Mouse (Mus musculus): ENCODE data around the gene Tpm3. TPM values are rescaled to one million over a fixed set of nuclear protein-coding genes. Genes with fewer than 3 reads are reported as not detected.

Gene Tpm3
- total and polyA plus RNA-seq, 3 experiments, result 205 to 274 (median 273) TPM

DNA sequence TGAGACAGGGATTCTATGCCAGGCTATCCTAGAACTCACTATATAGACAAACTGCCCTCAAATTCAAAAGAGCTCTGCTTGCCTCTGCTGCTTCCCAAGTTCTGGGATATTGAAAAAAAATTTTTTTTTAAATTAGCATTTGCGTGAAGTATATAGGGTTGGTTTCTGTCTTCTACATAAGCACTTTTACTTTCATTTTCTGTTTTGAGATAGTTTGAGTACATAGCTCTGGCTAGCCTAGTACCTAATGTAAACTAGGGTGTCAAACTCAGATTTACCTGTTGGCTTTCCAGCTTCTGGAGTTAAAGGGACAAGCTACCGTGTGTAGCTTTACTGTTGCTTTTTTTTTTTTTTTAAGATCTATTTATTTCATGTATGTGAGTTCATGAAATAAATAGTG lies 29.2 kb downstream of the Tpm3 start:
- Histone ChIP-seq H3K27me3 (ENCODE audit: control insufficient read depth in 1 of 2, insufficient read depth in 2 of 2, low read length in 2 of 2) (no peaks in the 10 kb centered on the region), H3K9me3 (replicated peaks; ENCODE audit: insufficient read depth, low read length) (no peaks in the 10 kb centered on the region), H3K79me2 (ENCODE audit: control insufficient read depth, insufficient read depth, low read length, poor library complexity) (no peaks in the 10 kb centered on the region), H3K9ac (ENCODE audit: control insufficient read depth, low read depth, low read length, poor library complexity, severe bottlenecking) (no peak overlapping the region), H3K27ac (ENCODE audit: control insufficient read depth, low read depth, low read length) (no peak overlapping the region), H3K36me3 (ENCODE audit: control insufficient read depth in 1 of 2, insufficient read depth in 2 of 2, low read length in 2 of 2) (peaks cover 0 to 2% of the 10 kb centered on the region in 2 experiments; a peak in 1 of 4 replicates), H3K4me1 (ENCODE audit: control insufficient read depth in 1 of 2, insufficient read depth in 2 of 2, low read length in 2 of 2) (no peaks in the 10 kb centered on the region), H3K4me3 (ENCODE audit: control insufficient read depth in 1 of 2, insufficient read depth in 1 of 2, low read depth in 2 of 2, low read length in 2 of 2) (no peak overlapping the region)
- no peak for DNase-seq (ENCODE audit: low read depth, low spot score)
- TF ChIP-seq MYB (IDR thresholded peaks at IDR 0.05; ENCODE audit: low read depth, low read length) (no peak), ZNF384 (IDR thresholded peaks at IDR 0.05; ENCODE audit: low read depth, low read length) (peak; percentile 43; the same call in 1 of the 2 replicates)

DNA sequence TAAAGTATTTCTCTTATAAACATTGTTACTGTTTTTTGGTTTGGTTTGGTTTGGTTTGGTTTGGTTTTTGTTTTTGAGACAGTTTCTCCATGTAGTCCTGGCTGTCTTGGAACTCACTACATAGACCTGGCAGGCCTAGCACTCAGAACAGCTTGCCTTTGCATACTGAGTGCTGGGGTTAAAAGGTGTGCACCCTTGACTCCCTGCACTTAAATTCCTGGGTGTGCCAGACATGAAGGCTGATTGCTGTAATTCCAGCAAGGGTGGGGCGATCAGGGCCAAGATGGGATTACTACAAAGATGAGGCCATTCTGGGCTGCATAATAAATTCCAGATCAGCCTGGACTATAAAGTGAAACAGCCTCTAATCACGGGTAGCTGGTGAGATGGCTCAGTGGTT lies 29.8 kb downstream of the Tpm3 start:
- TF ChIP-seq GATA1 (IDR thresholded peaks at IDR 0.05; ENCODE audit: low read depth, low read length) (no peak), CHD2 (IDR thresholded peaks at IDR 0.05; ENCODE audit: low read length) (no peak), EP300 (IDR thresholded peaks at IDR 0.05; ENCODE audit: low read depth in 1 of 2, low read length in 2 of 2) (no peak), MXI1 (IDR thresholded peaks at IDR 0.05; ENCODE audit: low read depth, low read length) (no peak), ZKSCAN1 (IDR thresholded peaks at IDR 0.05; ENCODE audit: low read depth, low read length) (no peak), MEF2A (IDR thresholded peaks at IDR 0.05; ENCODE audit: extremely low read depth, insufficient replicate concordance, low read depth, low read length, poor library complexity, severe bottlenecking) (no peak), SMC3 (IDR thresholded peaks at IDR 0.05; ENCODE audit: low read depth, low read length) (no peak), ZMIZ1 (IDR thresholded peaks at IDR 0.05; ENCODE audit: low read depth, low read length) (no peak), ZC3H11A (IDR thresholded peaks at IDR 0.05; ENCODE audit: low read depth, low read length) (no peak)
- DNase-seq (ENCODE audit: low read depth, low spot score), result no peak
- Histone ChIP-seq H3K4me1 (ENCODE audit: control insufficient read depth in 1 of 2, insufficient read depth in 2 of 2, low read length in 2 of 2) (no peaks in the 10 kb centered on the region), H3K27me3 (ENCODE audit: control insufficient read depth in 1 of 2, insufficient read depth in 2 of 2, low read length in 2 of 2) (no peaks in the 10 kb centered on the region), H3K79me2 (ENCODE audit: control insufficient read depth, insufficient read depth, low read length, poor library complexity) (no peaks in the 10 kb centered on the region), H3K27ac (ENCODE audit: control insufficient read depth, low read depth, low read length) (no peak overlapping the region), H3K9ac (ENCODE audit: control insufficient read depth, low read depth, low read length, poor library complexity, severe bottlenecking) (no peak overlapping the region), H3K9me3 (replicated peaks; ENCODE audit: insufficient read depth, low read length) (no peaks in the 10 kb centered on the region), H3K4me3 (ENCODE audit: control insufficient read depth in 1 of 2, insufficient read depth in 1 of 2, low read depth in 2 of 2, low read length in 2 of 2) (no peak overlapping the region), H3K36me3 (ENCODE audit: control insufficient read depth in 1 of 2, insufficient read depth in 2 of 2, low read length in 2 of 2) (peaks cover 0 to 2% of the 10 kb centered on the region in 2 experiments; a peak in 1 of 4 replicates)

- peaks cover 0 to 2% of the 10 kb centered on the region in 2 experiments; a peak in 1 of 4 replicates for H3K36me3 ChIP-seq (ENCODE audit: control insufficient read depth in 1 of 2, insufficient read depth in 2 of 2, low read length in 2 of 2)
- TF ChIP-seq USF1 (IDR thresholded peaks at IDR 0.05; ENCODE audit: low read depth, low read length) (no peak), POLR2AphosphoS2 (IDR thresholded peaks at IDR 0.05; ENCODE audit: low read length) (0 out of 2 replicates have a peak, but pooled peaks have one; percentile 0)
- H3K79me2 ChIP-seq (ENCODE audit: control insufficient read depth, insufficient read depth, low read length, poor library complexity), result no peaks in the 10 kb centered on the region
- H3K4me1 ChIP-seq (ENCODE audit: control insufficient read depth in 1 of 2, insufficient read depth in 2 of 2, low read length in 2 of 2), result no peaks in the 10 kb centered on the region
- H3K27ac ChIP-seq (ENCODE audit: control insufficient read depth, low read depth, low read length), result no peak overlapping the region
- no peaks in the 10 kb centered on the region for H3K9me3 ChIP-seq (replicated peaks; ENCODE audit: insufficient read depth, low read length)
- H3K9ac ChIP-seq (ENCODE audit: control insufficient read depth, low read depth, low read length, poor library complexity, severe bottlenecking), result no peak overlapping the region
- no peaks in the 10 kb centered on the region for H3K27me3 ChIP-seq (ENCODE audit: control insufficient read depth in 1 of 2, insufficient read depth in 2 of 2, low read length in 2 of 2)
- no peak overlapping the region for H3K4me3 ChIP-seq (ENCODE audit: control insufficient read depth in 1 of 2, insufficient read depth in 1 of 2, low read depth in 2 of 2, low read length in 2 of 2)
- no peak for DNase-seq (ENCODE audit: low read depth, low spot score)
These were observed 30.7 kb downstream of the Tpm3 start for GRCm38 (mm10) chr3:90103176-90103575.
